In genomic region chr2:124719820-124720478, GRCm38 (mm10) we compare ENCODE assay signal across 9 mouse cellular contexts.
DNase-seq lines count a peak whose midpoint lies in the region; ATAC-seq and TF ChIP-seq lines count a peak whose summit lies in the region.
"Had no signal": no experiment of that assay in that cellular context is flagged by ENCODE, and none has a peak within 500 bp of the region (broad histone marks: within the 10 kb centered on the region; RNA-seq: fewer than 3 reads in every experiment).

No protein-coding gene starts in this region.

- H3K27me3 ChIP-seq in liver, embryonic 16.5 days (ENCODE audit: control insufficient read depth, insufficient read depth, low read depth, low read length) = no peaks in the 10 kb centered on the region
- no peaks in the 10 kb centered on the region for H3K27me3 ChIP-seq in stomach, postnatal 0 days (ENCODE audit: control insufficient read depth, insufficient read depth, low read length)
- H3K27me3 ChIP-seq in cerebellum, adult 2 months (ENCODE audit: control insufficient read depth, insufficient read depth, low read length) = no peaks in the 10 kb centered on the region; the same call in 1 of the 2 replicates
- H3K27me3 ChIP-seq: limb, embryonic 15.5 days had no signal

- TF ChIP-seq EP300 in stomach, postnatal 0 days (optimal IDR thresholded peaks at IDR 0.05) = no peak

- H3K4me3 ChIP-seq in layer of hippocampus, adult 2 months = no peak overlapping the region
- H3K4me3 ChIP-seq in liver, embryonic 16.5 days (ENCODE audit: low read depth, low read length) = no peak overlapping the region
- no peak overlapping the region for H3K4me3 ChIP-seq in stomach, postnatal 0 days (ENCODE audit: low read depth, low read length)
- H3K4me3 ChIP-seq in cerebellum, adult 2 months (replicated peaks; ENCODE audit: insufficient read depth, low read depth, low read length) = no peak overlapping the region
- H3K4me3 ChIP-seq: limb, embryonic 15.5 days had no signal

- no peaks in the 10 kb centered on the region for H3K9me3 ChIP-seq in liver, embryonic 16.5 days (replicated peaks; ENCODE audit: control insufficient read depth, low read length)
- H3K9me3 ChIP-seq in stomach, postnatal 0 days (ENCODE audit: control insufficient read depth, low read length) = no peaks in the 10 kb centered on the region
- H3K9me3 ChIP-seq: limb, embryonic 15.5 days had no signal

- 15% methylated on average over 14 of the region's 14 CpGs for WGBS in liver, embryonic 16.5 days (ENCODE audit: insufficient replicate concordance)
- WGBS in stomach, postnatal 0 days = 45% methylated on average over 14 of the region's 14 CpGs
- 91% methylated on average over 14 of the region's 14 CpGs for WGBS in cerebellum, adult 2 months

- no peak for TF ChIP-seq POLR2A in cerebellum, adult 2 months (IDR thresholded peaks at IDR 0.05; ENCODE audit: borderline replicate concordance, insufficient read depth, low read length)

- no peak overlapping the region for H3K9ac ChIP-seq in liver, embryonic 16.5 days (ENCODE audit: low read depth, low read length)
- no peak overlapping the region for H3K9ac ChIP-seq in stomach, postnatal 0 days (ENCODE audit: low read length)
- H3K9ac ChIP-seq: limb, embryonic 15.5 days had no signal

- H3K4me2 ChIP-seq in liver, embryonic 16.5 days (ENCODE audit: low read depth, low read length) = no peak overlapping the region
- H3K4me2 ChIP-seq in stomach, postnatal 0 days (replicated peaks; ENCODE audit: low read depth) = no peak overlapping the region
- H3K4me2 ChIP-seq: limb, embryonic 15.5 days had no signal

- no peak for TF ChIP-seq CTCF in layer of hippocampus, adult 2 months (conservative IDR thresholded peaks at IDR 0.05)
- no peak for TF ChIP-seq CTCF in stomach, postnatal 0 days (IDR thresholded peaks at IDR 0.05; ENCODE audit: low read depth)
- no peak for TF ChIP-seq CTCF in cerebellum, adult 2 months (IDR thresholded peaks at IDR 0.05; ENCODE audit: borderline replicate concordance, insufficient read depth, low read depth, low read length)

- no peaks in the 10 kb centered on the region for H3K36me3 ChIP-seq in liver, embryonic 16.5 days (ENCODE audit: control insufficient read depth, insufficient read depth)
- H3K36me3 ChIP-seq in stomach, postnatal 0 days (ENCODE audit: control insufficient read depth, insufficient read depth, low read length) = no peaks in the 10 kb centered on the region
- H3K36me3 ChIP-seq: limb, embryonic 15.5 days had no signal

- peak overlapping the region; percentile 46 for H3K27ac ChIP-seq in layer of hippocampus, adult 2 months
- no peak overlapping the region for H3K27ac ChIP-seq in liver, embryonic 16.5 days (ENCODE audit: low read length)
- H3K27ac ChIP-seq in stomach, postnatal 0 days (replicated peaks) = no peak overlapping the region
- H3K27ac ChIP-seq in cerebellum, adult 2 months (ENCODE audit: insufficient read depth, low read length) = no peak overlapping the region

- H3K4me1 ChIP-seq in liver, embryonic 16.5 days (ENCODE audit: control insufficient read depth, low read depth, low read length) = no peaks in the 10 kb centered on the region; the same call in 1 of the 2 replicates
- 0 out of 2 replicates have a peak, but pooled peaks cover 2% of the 10 kb centered on the region for H3K4me1 ChIP-seq in stomach, postnatal 0 days (replicated peaks; ENCODE audit: control insufficient read depth, insufficient read depth)
- H3K4me1 ChIP-seq in cerebellum, adult 2 months (ENCODE audit: control insufficient read depth, insufficient read depth, low read length) = no peaks in the 10 kb centered on the region

- 0 out of 2 replicates have a peak, but pooled peaks have one; percentile 32 for ATAC-seq in liver, embryonic 16.5 days (ENCODE audit: low read depth)
- peak; percentile 61; the same call in 1 of the 2 replicates for ATAC-seq in stomach, postnatal 0 days (ENCODE audit: low FRiP score, low TSS enrichment)

- DNase-seq in layer of hippocampus, adult 2 months (ENCODE audit: low spot score in 2 of 2) = no peak
- DNase-seq in layer of hippocampus, adult 8-10 months (ENCODE audit: low spot score in 2 of 2) = no peak
- peak; percentile 23 for DNase-seq in forelimb bud, embryonic 11.5 days (ENCODE audit: low read depth, low spot score)
- DNase-seq in stomach, postnatal 0 days (ENCODE audit: low spot score) = no peak
- no peak for DNase-seq in gastrocnemius, postnatal 4 days (ENCODE audit: low spot score in 2 of 2)
- DNase-seq in cerebellum, adult 2 months = no peak
- DNase-seq in layer of hippocampus, postnatal 10 days (ENCODE audit: low spot score in 2 of 2) = no peak
